Mouse (Mus musculus) CH12.LX (cell line): ENCODE data around the gene A730061H03Rik. TPM values are rescaled to one million over a fixed set of nuclear protein-coding genes. Genes with fewer than 3 reads are reported as not detected.

Experiments
- DNase-seq: peaks from one replicate; pipeline ENCODE4 v3.0.0-alpha.2; 2013; ENCODE audit errors: extremely low read depth
- H3K27ac ChIP-seq: 2 replicates; pipeline ENCODE4 v1.5.1; 2012; ENCODE audit warnings: low read depth, mild to moderate bottlenecking, control low read depth, moderate library complexity; ENCODE audit not compliant: insufficient read depth
- H3K27me3 ChIP-seq: replicated peaks from 2 replicates; pipeline ENCODE3; 2012; ENCODE audit warnings: inconsistent platforms
- H3K36me3 ChIP-seq, 2 experiments: replicated peaks in 1 of 2; 2 replicates each; pipeline versions ENCODE3 to v1.6.1; 2012; ENCODE audit warnings: inconsistent platforms in 1 of 2, low read length in 1 of 2, mild to moderate bottlenecking in 1 of 2, mixed read lengths in 1 of 2, moderate library complexity in 1 of 2; ENCODE audit not compliant: control insufficient read depth in 1 of 2, insufficient read depth in 1 of 2
- H3K4me1 ChIP-seq, 2 experiments: 2 replicates each; pipeline ENCODE4 v1.6.1; 2012; ENCODE audit warnings: inconsistent platforms in 1 of 2, moderate library complexity in 1 of 2; ENCODE audit not compliant: insufficient read depth in 2 of 2, control insufficient read depth in 1 of 2
- H3K4me2 ChIP-seq: 2 replicates; pipeline ENCODE4 v1.6.1; 2012; ENCODE audit warnings: low read depth, mild to moderate bottlenecking, control low read depth; ENCODE audit not compliant: poor library complexity, insufficient read depth, severe bottlenecking
- H3K4me3 ChIP-seq, 3 experiments: fragments of 150-350 bp in 1 of 3; sonication (generic) in 1 of 3; replicated peaks in 1 of 3; 2 replicates each; pipeline versions ENCODE3 to v1.5.1; 2011 to 2012; ENCODE audit warnings: low read depth in 2 of 3, low read length in 2 of 3, mild to moderate bottlenecking in 2 of 3, moderate library complexity in 2 of 3, control low read depth in 1 of 3, improper control_type of control experiment in 1 of 3, inconsistent platforms in 1 of 3, mixed read lengths in 1 of 3; ENCODE audit not compliant: poor library complexity in 1 of 3
- H3K79me2 ChIP-seq: replicated peaks from 2 replicates; pipeline ENCODE4 v1.6.1; 2012; ENCODE audit warnings: mild to moderate bottlenecking, moderate library complexity; ENCODE audit not compliant: control insufficient read depth, poor library complexity, insufficient read depth, severe bottlenecking; ENCODE audit errors: extremely low read depth
- H3K9ac ChIP-seq: 2 replicates; pipeline ENCODE4 v1.6.1; 2012; ENCODE audit warnings: low read depth, mild to moderate bottlenecking, control low read depth, moderate library complexity; ENCODE audit not compliant: insufficient read depth
- H3K9me3 ChIP-seq: replicated peaks from 2 replicates; pipeline ENCODE3; 2012; ENCODE audit warnings: low read length, inconsistent platforms, mixed read lengths
- BHLHE40 ChIP-seq: IDR thresholded peaks from 2 replicates; pipeline ENCODE4 v1.6.1; 2011; ENCODE audit warnings: mild to moderate bottlenecking, low read depth, low read length, improper control_type of control experiment
- CTCF ChIP-seq, 2 experiments: IDR thresholded peaks in 1 of 2; conservative IDR thresholded peaks in 1 of 2; 2 replicates each; pipeline ENCODE4 v1.5.1; 2011 to 2012; ENCODE audit warnings: low read depth in 2 of 2, low read length in 2 of 2, improper control_type of control experiment in 1 of 2, inconsistent platforms in 1 of 2, mild to moderate bottlenecking in 1 of 2, moderate library complexity in 1 of 2
- ELF1 ChIP-seq: IDR thresholded peaks from 2 replicates; pipeline ENCODE4 v1.6.1; 2014; ENCODE audit warnings: low read depth, mild to moderate bottlenecking, inconsistent platforms, low read length, improper control_type of control experiment
- GABPA ChIP-seq: IDR thresholded peaks from 2 replicates; pipeline ENCODE4 v1.6.1; 2012; ENCODE audit warnings: low read depth, low read length, improper control_type of control experiment, inconsistent platforms; ENCODE audit not compliant: insufficient replicate concordance
- HCFC1 ChIP-seq: IDR thresholded peaks from 2 replicates; pipeline ENCODE4 v1.6.1; 2012; ENCODE audit warnings: low read depth, mild to moderate bottlenecking, inconsistent platforms, low read length, improper control_type of control experiment
- JUN ChIP-seq: IDR thresholded peaks from 2 replicates; pipeline ENCODE4 v1.6.1; 2011; ENCODE audit warnings: low read depth, mild to moderate bottlenecking, low read length, improper control_type of control experiment, moderate library complexity; ENCODE audit not compliant: insufficient read depth
- JUND ChIP-seq: conservative IDR thresholded peaks from 2 replicates; pipeline ENCODE4 v1.6.1; 2011; ENCODE audit warnings: low read depth, low read length, improper control_type of control experiment
- KAT2A ChIP-seq: IDR thresholded peaks from 2 replicates; pipeline ENCODE4 v1.6.1; 2012; ENCODE audit warnings: low read length, improper control_type of control experiment, inconsistent platforms; ENCODE audit not compliant: insufficient replicate concordance
- MAFK ChIP-seq: IDR thresholded peaks from 2 replicates; pipeline ENCODE4 v1.6.1; 2011; ENCODE audit warnings: low read length, improper control_type of control experiment; ENCODE audit not compliant: insufficient replicate concordance
- MAX ChIP-seq: IDR thresholded peaks from 2 replicates; pipeline ENCODE4 v1.6.1; 2011; ENCODE audit warnings: low read length, improper control_type of control experiment
- MAZ ChIP-seq: IDR thresholded peaks from 2 replicates; pipeline ENCODE4 v1.6.1; 2012; ENCODE audit warnings: low read depth, mild to moderate bottlenecking, inconsistent platforms, low read length, improper control_type of control experiment, moderate library complexity
- MYC ChIP-seq: IDR thresholded peaks from 2 replicates; pipeline ENCODE4 v1.6.1; 2011; ENCODE audit warnings: low read depth, mild to moderate bottlenecking, improper control_type of control experiment, low read length
- NELFE ChIP-seq: IDR thresholded peaks from 2 replicates; pipeline ENCODE4 v1.6.1; 2011; ENCODE audit warnings: low read depth, low read length, improper control_type of control experiment
- PAX5 ChIP-seq: IDR thresholded peaks from 2 replicates; pipeline ENCODE4 v1.6.1; 2012; ENCODE audit warnings: low read length, inconsistent platforms, mixed read lengths
- RCOR1 ChIP-seq: conservative IDR thresholded peaks from 2 replicates; pipeline ENCODE4 v1.6.1; 2012; ENCODE audit warnings: low read depth, mild to moderate bottlenecking, inconsistent platforms, low read length, improper control_type of control experiment
- SIN3A ChIP-seq: IDR thresholded peaks from 2 replicates; pipeline ENCODE4 v1.6.1; 2012; ENCODE audit warnings: low read length, improper control_type of control experiment, inconsistent platforms
- SMC3 ChIP-seq: IDR thresholded peaks from 2 replicates; pipeline ENCODE4 v1.6.1; 2011; ENCODE audit warnings: low read depth, low read length, improper control_type of control experiment
- TBP ChIP-seq: conservative IDR thresholded peaks from 2 replicates; pipeline ENCODE4 v1.6.1; 2011; ENCODE audit warnings: low read depth, low read length, improper control_type of control experiment
- TCF12 ChIP-seq: IDR thresholded peaks from 2 replicates; pipeline ENCODE4 v1.6.1; 2014; ENCODE audit warnings: low read depth, mild to moderate bottlenecking, inconsistent platforms, low read length, improper control_type of control experiment
- USF1 ChIP-seq: IDR thresholded peaks from 2 replicates; pipeline ENCODE4 v1.6.1; 2014; ENCODE audit warnings: low read depth, mild to moderate bottlenecking, inconsistent platforms, low read length, improper control_type of control experiment
- ZC3H11A ChIP-seq: IDR thresholded peaks from 2 replicates; pipeline ENCODE4 v1.6.1; 2012; ENCODE audit warnings: low read depth, mild to moderate bottlenecking, inconsistent platforms, low read length, improper control_type of control experiment
- ZKSCAN1 ChIP-seq: IDR thresholded peaks from 2 replicates; pipeline ENCODE4 v1.6.1; 2012; ENCODE audit warnings: low read depth, inconsistent platforms, low read length, improper control_type of control experiment, borderline replicate concordance
- ZNF384 ChIP-seq: IDR thresholded peaks from 2 replicates; pipeline ENCODE4 v1.6.1; 2012; ENCODE audit warnings: low read depth, low read length, improper control_type of control experiment, inconsistent platforms
- dilution Hi-C: fragments of 300-500 bp; cut with MboI; formaldehyde crosslinking; loops from 2 replicates; pipeline ENCODE4 v1.14.3; 2020; ENCODE audit warnings: low sequenced_read_pairs; ENCODE audit not compliant: extremely low pct_unique_long_range_greater_than_20kb, extremely low pct_ligation_motif_present
- in situ Hi-C: fragments of 300-500 bp; cut with MboI; formaldehyde crosslinking; loops from 3 replicates; pipeline ENCODE4 v1.14.3; 2019; ENCODE audit warnings: low sequenced_read_pairs, low pct_ligation_motif_present, low pct_unique_long_range_greater_than_20kb, mixed read lengths
- polyA plus RNA-seq: library from polyadenylated mRNA; unstranded; fragments of >175 nt; gene quantifications from 2 replicates; pipeline ENCODE4 v1.2.1, GENCODE M21; 2012; ENCODE audit warnings: low read depth; ENCODE audit not compliant: insufficient read length
- total RNA-seq, 2 experiments: library from RNA; depleted of rRNA; stranded (reverse); fragments of 300-350 nt in 1 of 2; fragments of >200 nt in 1 of 2; gene quantifications; 2 replicates each; pipeline ENCODE4 v1.2.3; 2012 to 2014

A730061H03Rik gene
- total and polyA plus RNA-seq, 3 experiments, result 0.34 to 0.93 TPM; not detected in 1

- no peak overlapping the region for H3K27ac ChIP-seq
- H3K27me3 ChIP-seq, result no peaks in the 10 kb centered on the region
- no peak for DNase-seq
- H3K4me3 ChIP-seq, result no peak overlapping the region
- peaks cover 10 to 16% of the 10 kb centered on the region in 2 experiments for H3K36me3 ChIP-seq
- TF ChIP-seq NELFE (no peak), ZC3H11A (no peak), USF1 (no peak), JUN (no peak), ELF1 (no peak), MAZ (no peak), BHLHE40 (no peak), GABPA (no peak), ZNF384 (no peak), HCFC1 (no peak), MAX (no peak), MAFK (no peak), CTCF (conservative IDR thresholded peaks at IDR 0.05 in 1 of 2, IDR thresholded peaks at IDR 0.05 in 1 of 2; ENCODE audit: low read depth in 2 of 2, low read length in 2 of 2) (no peak), TBP (no peak), SMC3 (no peak), JUND (no peak), PAX5 (no peak), ZKSCAN1 (no peak)
- no peaks in the 10 kb centered on the region for H3K9me3 ChIP-seq
- no peak overlapping the region for H3K4me2 ChIP-seq
- in situ Hi-C loops, result no loop called here
- dilution Hi-C loops, result no loop called here
- peaks cover 12% of the 10 kb centered on the region for H3K79me2 ChIP-seq
- H3K4me1 ChIP-seq, result peaks cover 10 to 22% of the 10 kb centered on the region in 2 experiments
- H3K9ac ChIP-seq, result no peak overlapping the region
Measured at GRCm38 (mm10) chr14:55575711-55576110, 15.5 kb upstream of the A730061H03Rik start.

GRCm38 (mm10) chr14:55575302-55575701 lies 15.1 kb upstream of the A730061H03Rik start, which contains the start of gene Fitm1:
Fitm1 (plus strand) TSS chr14:55575617.
- H3K4me1 ChIP-seq, result peaks cover 5 to 18% of the 10 kb centered on the region in 2 experiments
- H3K4me2 ChIP-seq, result no peak within 1 kb of the TSS
- peaks cover 12% of the 10 kb centered on the region for H3K79me2 ChIP-seq
- H3K27me3 ChIP-seq, result no peaks in the 10 kb centered on the region
- dilution Hi-C loops (no loop called here), in situ Hi-C loops (no loop called here)
- no peak for DNase-seq
- no peaks in the 10 kb centered on the region for H3K9me3 ChIP-seq
- H3K4me3 ChIP-seq, result no peak within 1 kb of the TSS
- peaks cover 6 to 14% of the 10 kb centered on the region in 2 experiments for H3K36me3 ChIP-seq
- TF ChIP-seq SMC3 (no peak), HCFC1 (no peak), JUND (no peak), ELF1 (no peak), ZNF384 (no peak), KAT2A (no peak), SIN3A (no peak), RCOR1 (no peak), GABPA (no peak), TBP (no peak), MYC (no peak), TCF12 (no peak)
- TF ChIP-seq, all 38 proteins: peak for 0
- Histone ChIP-seq H3K9ac (no peak within 1 kb of the TSS), H3K27ac (no peak within 1 kb of the TSS)
